Mouse (Mus musculus) thymus, adult 18-20 months (tissue): ENCODE results near the gene Prl2c3.
"Not testable (repeated sequence)": the region's sequence is repeated elsewhere in the genome, so short reads cannot be mapped to it uniquely, and the experiment has no call there.

Experiments
- DNase-seq, 2 experiments: peaks; one replicate each; pipeline ENCODE4 v3.0.0; 2022; ENCODE audit warnings: mixed read lengths in 2 of 2

Prl2c3 gene

DNA sequence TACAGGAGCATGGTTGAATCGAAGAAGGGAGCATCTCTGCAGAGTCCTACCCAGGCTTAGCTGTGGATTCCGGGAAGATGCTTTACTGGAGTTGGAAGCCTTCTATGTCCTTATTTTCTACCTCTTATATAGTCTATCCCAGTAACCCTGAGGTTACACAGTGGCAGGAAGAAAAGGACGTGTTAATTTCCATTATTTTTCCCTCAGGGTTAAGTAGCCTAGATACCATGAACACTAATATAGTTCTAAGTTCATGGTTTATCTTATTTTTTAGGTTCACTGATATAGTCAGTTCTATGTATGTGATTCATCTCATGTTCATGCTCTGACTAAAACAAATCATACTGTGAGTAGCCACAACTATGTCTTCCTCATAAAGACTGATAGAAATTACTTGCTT lies at the start of gene Prl2c3:
Gene Prl2c3, minus strand, starts transcription at position 101 of the 400 bp plus-strand sequence.
- DNase-seq, result not testable (repeated sequence)

DNA sequence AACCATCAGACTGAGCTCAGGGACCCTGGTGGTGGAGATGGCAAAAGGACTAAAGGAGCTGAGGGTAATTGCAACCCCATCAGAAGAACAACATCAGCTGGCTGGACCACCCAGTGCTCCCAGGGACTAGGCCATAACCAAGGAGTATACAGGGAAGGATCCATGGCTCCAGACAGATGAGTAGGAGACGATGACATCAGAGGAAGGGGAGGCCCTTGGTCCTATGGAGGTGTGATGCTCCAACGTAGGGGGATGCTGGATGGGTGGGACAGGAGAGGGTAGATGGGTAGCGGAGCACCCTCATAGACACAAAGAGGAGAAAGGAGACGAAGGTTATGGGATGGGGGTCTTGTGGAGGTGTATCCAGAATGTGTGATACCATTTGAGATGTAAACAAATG lies 48.4 kb upstream of the Prl2c3 start:
- not testable (repeated sequence) for DNase-seq

DNA sequence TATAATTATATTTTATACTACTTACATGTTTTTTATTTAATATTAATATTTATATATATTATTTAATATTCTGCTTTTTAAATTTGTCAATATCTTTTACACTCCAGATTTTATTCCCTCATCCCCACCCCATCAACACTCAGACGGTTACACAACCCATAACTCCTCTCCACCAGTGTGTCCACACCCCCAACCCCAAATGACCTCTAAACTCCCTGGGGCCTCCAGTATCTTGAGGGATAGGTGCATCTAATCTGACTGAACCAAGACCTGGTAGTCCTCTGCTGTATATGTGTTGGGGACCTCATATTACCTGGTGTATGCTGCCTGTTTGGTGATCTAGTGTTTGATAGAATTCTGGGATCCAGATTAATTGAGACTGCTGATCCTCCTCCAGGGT lies 44.8 kb upstream of the Prl2c3 start:
- DNase-seq, result not testable (repeated sequence)

DNA sequence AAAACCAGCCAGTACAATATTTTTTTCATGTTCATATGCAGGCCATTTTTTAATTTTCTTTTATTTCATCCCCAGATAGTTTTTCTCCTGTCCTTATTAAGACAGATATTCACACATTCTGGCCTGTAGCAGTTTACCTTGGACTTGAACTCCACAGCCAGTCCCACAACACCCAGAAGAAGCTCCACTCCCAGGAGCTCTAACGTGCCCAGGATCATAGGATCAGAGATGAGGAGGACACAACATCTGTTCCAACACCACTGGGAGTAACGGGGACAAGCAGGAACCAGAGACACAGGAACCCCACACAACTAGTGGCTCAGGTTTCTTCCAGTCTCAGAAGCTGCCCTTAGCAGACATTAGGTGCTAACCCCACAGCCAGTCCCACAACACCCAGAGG lies 37.7 kb upstream of the Prl2c3 start:
- not testable (repeated sequence) for DNase-seq

DNA sequence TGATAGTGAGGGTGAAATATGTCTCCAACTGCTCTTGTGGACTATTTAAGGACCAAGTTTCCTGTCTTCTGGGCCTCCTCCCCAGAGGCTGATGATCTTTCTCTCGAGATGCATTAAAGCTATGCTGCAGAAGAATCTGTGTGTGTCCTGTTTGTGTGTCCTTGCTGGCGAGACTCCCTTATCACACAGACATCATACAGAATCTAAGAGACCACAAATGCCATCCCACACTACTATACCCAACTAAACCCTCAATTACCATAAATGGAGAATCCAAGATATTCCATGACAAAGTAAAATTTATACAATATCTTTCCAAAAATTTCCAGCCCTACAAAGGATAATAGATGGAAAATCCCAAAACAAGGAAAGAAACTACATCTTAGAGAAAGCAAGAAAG lies 31.9 kb upstream of the Prl2c3 start:
- no peak for DNase-seq

DNA sequence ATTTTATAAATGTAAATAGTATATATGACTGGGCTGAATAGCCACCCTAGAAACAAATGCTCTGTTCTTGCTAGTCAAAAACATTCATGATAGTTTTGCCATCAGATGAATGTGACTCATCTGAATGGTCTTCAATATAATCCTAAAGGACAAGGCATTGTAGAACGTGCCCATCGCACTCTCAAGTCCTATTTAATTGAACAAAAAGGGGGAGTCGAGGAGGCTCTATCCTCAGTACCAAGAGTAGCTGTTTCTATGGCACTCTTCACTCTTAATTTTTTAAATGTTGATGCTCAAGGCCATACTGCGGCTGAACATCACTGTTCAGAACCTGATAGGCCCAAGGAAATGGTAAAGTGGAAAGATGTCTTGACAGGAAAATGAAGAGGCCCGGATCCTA lies 29.2 kb upstream of the Prl2c3 start:
- no peak for DNase-seq

DNA sequence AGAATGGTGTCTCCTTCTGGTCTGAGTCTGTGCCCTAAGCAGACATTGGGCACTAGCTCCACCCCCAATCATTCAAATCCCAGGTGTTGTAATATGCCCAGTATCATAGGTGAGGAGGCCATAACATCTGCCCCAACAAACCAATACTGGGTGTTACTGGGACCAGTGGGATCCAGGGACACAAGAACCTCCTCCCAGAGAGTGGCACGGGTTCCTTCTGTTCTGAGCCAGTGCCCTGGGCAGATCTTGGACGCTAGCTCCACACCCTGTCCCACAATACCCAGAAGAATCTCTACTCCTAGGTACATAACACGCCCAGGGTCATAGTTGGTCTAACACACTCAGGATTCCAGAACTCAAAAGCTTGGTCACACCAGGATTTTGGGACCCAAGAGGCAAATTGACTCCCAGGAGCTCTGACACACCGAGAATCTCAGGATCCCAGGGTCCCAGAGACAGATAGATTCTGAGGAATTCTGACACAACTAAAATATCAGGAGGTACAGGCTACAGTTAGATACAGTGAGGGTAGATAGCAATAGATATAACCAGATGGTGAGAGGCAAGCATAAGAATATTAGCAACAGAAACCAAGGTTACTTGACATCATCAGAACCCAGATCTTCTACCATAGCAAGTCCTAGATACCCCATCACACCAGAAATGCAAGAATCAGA lies 24.8 kb upstream of the Prl2c3 start:
- DNase-seq, result not testable (repeated sequence)

DNA sequence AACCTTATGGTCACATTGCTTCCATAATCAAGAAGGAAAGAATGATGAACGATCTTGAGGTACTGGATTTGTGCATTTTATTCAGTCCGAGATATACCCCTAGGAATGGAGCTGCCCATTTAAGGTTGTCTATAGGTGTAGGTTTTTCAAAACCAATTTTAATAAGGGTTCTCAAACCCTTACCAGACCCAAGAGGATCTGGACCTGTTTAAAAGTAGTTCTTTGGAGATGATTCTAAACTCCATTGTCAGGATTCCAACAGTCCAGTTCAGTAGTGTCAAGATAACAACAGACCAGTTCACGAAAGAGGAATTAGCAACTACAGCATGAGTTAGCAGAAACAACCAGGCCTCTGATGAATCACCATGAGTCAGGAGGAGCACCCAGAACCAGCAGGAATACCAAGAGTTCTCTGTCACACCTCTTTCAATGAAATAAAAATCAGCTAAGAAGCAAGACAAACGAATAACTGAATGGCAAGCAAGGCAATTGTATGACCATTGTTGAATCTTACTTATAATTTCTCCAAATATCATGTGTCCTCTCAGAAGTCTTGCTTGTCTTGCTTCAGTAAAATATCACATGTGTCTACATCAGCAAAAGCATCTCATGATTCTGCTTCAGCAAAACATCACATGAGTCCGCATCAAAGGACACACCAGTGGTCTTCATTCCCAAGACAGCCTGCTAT lies 14.0 kb upstream of the Prl2c3 start:
- not testable (repeated sequence) for DNase-seq

DNA sequence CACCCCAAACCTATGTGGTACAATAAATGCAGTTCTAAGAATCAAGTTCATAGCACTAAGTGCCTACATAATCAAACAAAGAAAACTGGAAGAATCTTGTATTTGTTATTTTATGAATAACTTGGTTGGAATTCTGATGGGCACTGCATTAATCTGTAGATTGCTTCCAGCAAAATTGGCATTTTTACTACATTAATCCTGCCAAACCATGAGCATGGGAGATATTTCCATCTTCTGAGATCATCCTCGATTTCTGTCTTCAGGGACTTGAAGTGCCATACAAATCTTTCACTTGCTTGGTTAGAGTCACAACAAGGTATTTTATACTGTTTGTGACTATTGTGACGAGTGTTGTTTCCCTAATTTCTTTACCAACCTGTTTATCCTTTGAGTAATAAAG lies 9.7 kb upstream of the Prl2c3 start:
- no peak for DNase-seq

DNA sequence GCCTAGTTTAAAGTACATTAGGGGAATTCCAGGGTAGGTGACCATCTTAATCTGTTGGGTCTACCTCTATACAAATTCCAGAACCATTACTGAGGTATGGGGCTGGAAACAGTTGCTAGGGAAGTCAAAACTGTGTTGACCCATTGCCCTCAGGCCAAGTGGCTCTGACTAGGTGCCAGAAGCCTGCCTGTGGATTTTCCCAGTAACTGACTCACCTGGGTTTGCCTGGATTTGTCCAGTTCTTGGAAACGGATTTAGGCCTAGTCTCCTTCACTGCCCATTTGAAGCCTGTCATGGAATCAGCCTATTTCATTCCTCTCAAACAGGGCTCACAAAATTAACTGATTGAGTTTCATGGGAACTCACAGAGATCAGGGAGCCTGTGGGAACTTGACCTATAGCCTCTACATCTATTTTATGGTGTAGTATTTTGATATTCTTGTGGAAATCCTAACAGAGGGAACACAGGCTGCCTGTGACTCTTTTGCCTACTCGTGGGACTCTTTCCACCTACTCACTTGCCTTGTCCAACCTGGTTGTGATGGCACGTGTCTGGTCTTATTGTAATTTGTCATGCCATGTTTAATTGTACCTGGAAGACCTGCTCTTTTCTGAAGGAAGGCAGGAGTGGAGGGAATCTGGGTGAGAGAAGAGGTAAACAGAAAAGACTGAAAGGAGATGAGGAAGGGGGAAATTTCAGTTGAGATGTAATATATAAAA lies 9.1 kb upstream of the Prl2c3 start:
- DNase-seq, result not testable (repeated sequence)

DNA sequence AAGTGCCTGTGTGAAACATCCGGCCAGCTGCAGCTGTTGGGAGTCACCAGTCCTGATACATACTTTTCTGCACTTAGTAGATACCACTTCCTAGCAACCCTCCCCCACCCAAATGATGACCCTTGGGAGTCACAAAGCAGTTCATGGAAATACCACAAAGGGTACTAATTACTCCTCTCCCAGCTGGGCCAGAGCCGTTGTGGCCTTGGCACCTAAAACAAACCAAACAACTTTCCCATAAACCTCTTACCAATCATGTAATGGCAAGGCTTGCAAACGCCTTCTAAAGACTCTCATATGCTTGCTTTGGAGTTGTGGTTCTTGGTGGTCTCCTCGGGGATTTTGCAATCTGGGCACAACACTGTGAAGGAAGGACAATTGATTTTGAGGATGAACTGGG lies 6.6 kb upstream of the Prl2c3 start:
- DNase-seq, result not testable (repeated sequence)

DNA sequence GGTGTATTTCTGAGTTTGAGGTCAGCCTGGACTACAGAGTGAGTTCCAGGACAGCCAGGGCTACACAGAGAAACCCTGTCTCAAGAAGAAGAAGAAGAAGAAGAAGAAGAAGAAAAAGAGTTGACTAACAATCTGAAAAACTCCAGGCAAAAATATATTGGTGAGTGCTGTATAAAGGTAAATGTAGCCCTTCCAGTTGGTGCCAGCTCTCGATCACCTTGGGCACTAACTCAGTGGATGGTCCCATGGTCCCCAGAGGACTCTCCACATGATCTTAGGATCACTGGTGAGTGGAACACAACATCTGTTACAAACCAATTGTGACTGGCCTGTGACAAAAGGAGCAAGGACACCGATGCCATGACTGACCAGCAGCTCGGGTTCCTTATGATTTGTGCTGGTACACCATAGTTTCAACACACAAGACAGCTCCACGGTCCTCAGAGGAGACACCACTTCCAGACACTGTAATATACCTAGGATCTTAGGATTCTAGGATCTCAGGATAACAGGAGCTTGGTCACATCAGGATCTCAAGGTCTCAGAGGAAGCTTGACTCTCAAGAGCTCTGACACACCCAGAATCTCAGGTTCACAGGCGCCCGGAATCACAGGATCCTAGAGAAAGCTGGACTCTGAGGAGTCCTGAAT lies 30.3 kb downstream of the Prl2c3 start:
- DNase-seq, result not testable (repeated sequence)
